Mouse (Mus musculus) heart, postnatal 4 days (tissue): ENCODE data around the gene Olfr1181. TPM values are rescaled to one million over a fixed set of nuclear protein-coding genes. Genes with fewer than 3 reads are reported as not detected.
"Not testable (repeated sequence)": the region's sequence is repeated elsewhere in the genome, so short reads cannot be mapped to it uniquely, and the experiment has no call there.

Experiments used
- DNase-seq: peaks from one replicate; pipeline ENCODE4 v3.0.0; 2021
- total RNA-seq, 2 experiments: library from RNA; stranded (reverse); gene quantifications; 2 replicates each; pipeline ENCODE4 v1.2.3; 2021

Olfr1181 gene
- not detected for total RNA-seq

- DNase-seq: no peak
Measured at GRCm38 (mm10) chr2:88426071-88426470, at the start of gene Olfr1181. TSS of gene Olfr1181 (minus strand) at chr2:88426171.

GRCm38 (mm10) chr2:88454567-88454966, 28.6 kb upstream of the Olfr1181 start, which contains the start of gene Olfr1183:
TSS of gene Olfr1183 (plus strand) at chr2:88454867.
- DNase-seq: not testable (repeated sequence)

- DNase-seq: no peak
Measured at GRCm38 (mm10) chr2:88449031-88449430, 23.1 kb upstream of the Olfr1181 start, which contains the start of gene Gm13757. TSS of gene Gm13757 (minus strand) at chr2:88449131.

- DNase-seq: no peak
Measured at GRCm38 (mm10) chr2:88419051-88419450, 6.9 kb downstream of the Olfr1181 start, which contains the start of gene Olfr1180. TSS of gene Olfr1180 (minus strand) at chr2:88419151.

- no peak for DNase-seq
Measured at GRCm38 (mm10) chr2:88406353-88406752, 19.6 kb downstream of the Olfr1181 start, which contains the start of gene Olfr1179. TSS of gene Olfr1179 (minus strand) at chr2:88406453.

GRCm38 (mm10) chr2:88386762-88387161, 39.2 kb downstream of the Olfr1181 start, which contains the start of gene Olfr1178:
TSS of gene Olfr1178 (plus strand) at chr2:88387062.
- DNase-seq: no peak

Other genes starting within 250 kb of the Olfr1181 start
- not detected for gene Olfr1168, start 244.3 kb downstream of the Olfr1181 start, total RNA-seq
- gene Olfr1170, start 197.8 kb downstream of the Olfr1181 start, total RNA-seq: not detected
- not detected for gene Olfr1173, start 146.3 kb downstream of the Olfr1181 start, total RNA-seq
- gene Olfr1174-ps, start 111.0 kb downstream of the Olfr1181 start, total RNA-seq: not detected
- not detected for gene Olfr1175-ps, start 99.0 kb downstream of the Olfr1181 start, total RNA-seq
- gene Olfr1176, start 89.5 kb downstream of the Olfr1181 start, total RNA-seq: not detected
- gene Olfr1177-ps, start 79.7 kb downstream of the Olfr1181 start, total RNA-seq: not detected
- gene Olfr1178, start 39.1 kb downstream of the Olfr1181 start, total RNA-seq: not detected
- not detected for gene Olfr1179, start 19.7 kb downstream of the Olfr1181 start, total RNA-seq
- gene Olfr1180, start 7.0 kb downstream of the Olfr1181 start, total RNA-seq: not detected
- gene Gm13757, start 23.0 kb upstream of the Olfr1181 start, total RNA-seq: not detected
- not detected for gene Olfr1183, start 28.7 kb upstream of the Olfr1181 start, total RNA-seq
- gene Olfr1184, start 57.4 kb upstream of the Olfr1181 start, total RNA-seq: not detected
- gene Olfr1185-ps1, start 67.1 kb upstream of the Olfr1181 start, total RNA-seq: not detected
- gene Olfr1186, start 92.4 kb upstream of the Olfr1181 start, total RNA-seq: not detected
- not detected for gene Olfr1188, start 130.8 kb upstream of the Olfr1181 start, total RNA-seq
- not detected for gene Olfr1189, start 160.3 kb upstream of the Olfr1181 start, total RNA-seq
- gene Olfr1191-ps1, start 214.4 kb upstream of the Olfr1181 start, total RNA-seq: under 1 TPM; 0.05 to 0.07 TPM
- not detected for gene Olfr1192-ps1, start 222.3 kb upstream of the Olfr1181 start, total RNA-seq
- gene Olfr1193, start 249.5 kb upstream of the Olfr1181 start, total RNA-seq: not detected